Mouse (Mus musculus): ENCODE measurements around the gene Gast. TPM values are rescaled to one million over a fixed set of nuclear protein-coding genes. Genes with fewer than 3 reads are reported as not detected.

The Gast gene
- 0.68 and 0.79 TPM in 2 replicates for polyA plus RNA-seq (2014; fragmentation: Nextera tagmentation; extraction: Ambion mirVana)

GRCm38 (mm10) chr11:100333944-100334457 is at the start of gene Gast:
Gast (plus strand) TSS chr11:100334407.
- no peak for ATAC-seq (ENCODE audit: low FRiP score)
- Histone ChIP-seq H3K9ac (ENCODE audit: low read length) (no peak within 1 kb of the TSS), H3K4me2 (no peak within 1 kb of the TSS), H3K36me3 (ENCODE audit: control insufficient read depth, insufficient read depth, low read length) (no peaks in the 10 kb centered on the region), H3K4me1 (ENCODE audit: control insufficient read depth, insufficient read depth, low read length) (peaks cover 2% of the 10 kb centered on the region; the same call in 1 of the 2 replicates), H3K4me3 (ENCODE audit: low read depth, low read length) (no peak within 1 kb of the TSS), H3K9me3 (ENCODE audit: control insufficient read depth, low read length) (no peaks in the 10 kb centered on the region), H3K27me3 (ENCODE audit: control insufficient read depth, insufficient read depth, low read length) (no peaks in the 10 kb centered on the region), H3K27ac (ENCODE audit: low read depth, low read length) (0 out of 2 replicates have a peak within 1 kb of the TSS, but pooled peaks have one; percentile 6)
- no peak for DNase-seq (ENCODE audit: low spot score, missing footprints)
- 87% methylated on average over 6 of the region's 6 CpGs for WGBS

GRCm38 (mm10) chr11:100284988-100285387 is 49.2 kb upstream of the Gast start:
- ATAC-seq (ENCODE audit: low FRiP score) (no peak), DNase-seq (ENCODE audit: low spot score, missing footprints) (no peak)
- H3K27me3 ChIP-seq (ENCODE audit: control insufficient read depth, insufficient read depth, low read length) = no peaks in the 10 kb centered on the region
- no peak overlapping the region for H3K9ac ChIP-seq (ENCODE audit: low read length)
- 86% methylated on average over 4 of the region's 4 CpGs for WGBS
- H3K4me3 ChIP-seq (ENCODE audit: low read depth, low read length) = no peak overlapping the region
- no peak overlapping the region for H3K4me2 ChIP-seq
- H3K27ac ChIP-seq (ENCODE audit: low read depth, low read length) = no peak overlapping the region
- H3K4me1 ChIP-seq (ENCODE audit: control insufficient read depth, insufficient read depth, low read length) = no peaks in the 10 kb centered on the region
- H3K9me3 ChIP-seq (ENCODE audit: control insufficient read depth, low read length) = no peaks in the 10 kb centered on the region
- H3K36me3 ChIP-seq (ENCODE audit: control insufficient read depth, insufficient read depth, low read length) = no peaks in the 10 kb centered on the region

GRCm38 (mm10) chr11:100287024-100287423 is 47.2 kb upstream of the Gast start:
- Histone ChIP-seq H3K4me3 (ENCODE audit: low read depth, low read length) (no peak overlapping the region), H3K36me3 (ENCODE audit: control insufficient read depth, insufficient read depth, low read length) (no peaks in the 10 kb centered on the region), H3K4me2 (no peak overlapping the region), H3K27me3 (ENCODE audit: control insufficient read depth, insufficient read depth, low read length) (no peaks in the 10 kb centered on the region), H3K4me1 (ENCODE audit: control insufficient read depth, insufficient read depth, low read length) (no peaks in the 10 kb centered on the region), H3K27ac (ENCODE audit: low read depth, low read length) (no peak overlapping the region), H3K9ac (ENCODE audit: low read length) (no peak overlapping the region), H3K9me3 (ENCODE audit: control insufficient read depth, low read length) (no peaks in the 10 kb centered on the region)
- WGBS = 33% methylated on average over 10 of the region's 10 CpGs
- DNase-seq (ENCODE audit: low spot score, missing footprints) (no peak), ATAC-seq (ENCODE audit: low FRiP score) (no peak)

- Histone ChIP-seq H3K9me3 (ENCODE audit: control insufficient read depth, low read length) (no peaks in the 10 kb centered on the region), H3K27me3 (ENCODE audit: control insufficient read depth, insufficient read depth, low read length) (no peaks in the 10 kb centered on the region), H3K9ac (ENCODE audit: low read length) (no peak overlapping the region), H3K4me3 (ENCODE audit: low read depth, low read length) (no peak overlapping the region), H3K4me2 (no peak overlapping the region), H3K4me1 (ENCODE audit: control insufficient read depth, insufficient read depth, low read length) (no peaks in the 10 kb centered on the region), H3K27ac (ENCODE audit: low read depth, low read length) (no peak overlapping the region), H3K36me3 (ENCODE audit: control insufficient read depth, insufficient read depth, low read length) (no peaks in the 10 kb centered on the region)
- 91% methylated on average over 6 of the region's 6 CpGs for WGBS
- ATAC-seq (ENCODE audit: low FRiP score) (no peak), DNase-seq (ENCODE audit: low spot score, missing footprints) (no peak)
Measured at GRCm38 (mm10) chr11:100288942-100289341, 45.3 kb upstream of the Gast start.

GRCm38 (mm10) chr11:100290235-100290634 is 44.0 kb upstream of the Gast start:
- Histone ChIP-seq H3K9ac (ENCODE audit: low read length) (no peak overlapping the region), H3K36me3 (ENCODE audit: control insufficient read depth, insufficient read depth, low read length) (no peaks in the 10 kb centered on the region), H3K4me3 (ENCODE audit: low read depth, low read length) (no peak overlapping the region), H3K4me1 (ENCODE audit: control insufficient read depth, insufficient read depth, low read length) (no peaks in the 10 kb centered on the region), H3K27ac (ENCODE audit: low read depth, low read length) (no peak overlapping the region), H3K4me2 (no peak overlapping the region), H3K9me3 (ENCODE audit: control insufficient read depth, low read length) (no peaks in the 10 kb centered on the region), H3K27me3 (ENCODE audit: control insufficient read depth, insufficient read depth, low read length) (no peaks in the 10 kb centered on the region)
- no peak for ATAC-seq (ENCODE audit: low FRiP score)
- 43% methylated on average over 5 of the region's 5 CpGs for WGBS
- no peak for DNase-seq (ENCODE audit: low spot score, missing footprints)

GRCm38 (mm10) chr11:100292884-100293283 is 41.3 kb upstream of the Gast start:
- Histone ChIP-seq H3K27me3 (ENCODE audit: control insufficient read depth, insufficient read depth, low read length) (no peaks in the 10 kb centered on the region), H3K4me1 (ENCODE audit: control insufficient read depth, insufficient read depth, low read length) (no peaks in the 10 kb centered on the region), H3K27ac (ENCODE audit: low read depth, low read length) (no peak overlapping the region), H3K4me2 (no peak overlapping the region), H3K9me3 (ENCODE audit: control insufficient read depth, low read length) (no peaks in the 10 kb centered on the region), H3K36me3 (ENCODE audit: control insufficient read depth, insufficient read depth, low read length) (no peaks in the 10 kb centered on the region), H3K9ac (ENCODE audit: low read length) (no peak overlapping the region), H3K4me3 (ENCODE audit: low read depth, low read length) (no peak overlapping the region)
- WGBS = 58% methylated on average over 6 of the region's 6 CpGs
- no peak for DNase-seq (ENCODE audit: low spot score, missing footprints)
- no peak for ATAC-seq (ENCODE audit: low FRiP score)

GRCm38 (mm10) chr11:100295308-100295707 is 38.9 kb upstream of the Gast start:
- Histone ChIP-seq H3K9me3 (ENCODE audit: control insufficient read depth, low read length) (no peaks in the 10 kb centered on the region), H3K4me2 (no peak overlapping the region), H3K9ac (ENCODE audit: low read length) (no peak overlapping the region), H3K27me3 (ENCODE audit: control insufficient read depth, insufficient read depth, low read length) (no peaks in the 10 kb centered on the region), H3K27ac (ENCODE audit: low read depth, low read length) (no peak overlapping the region), H3K4me1 (ENCODE audit: control insufficient read depth, insufficient read depth, low read length) (no peaks in the 10 kb centered on the region), H3K4me3 (ENCODE audit: low read depth, low read length) (no peak overlapping the region), H3K36me3 (ENCODE audit: control insufficient read depth, insufficient read depth, low read length) (no peaks in the 10 kb centered on the region)
- DNase-seq (ENCODE audit: low spot score, missing footprints) (peak; percentile 98), ATAC-seq (ENCODE audit: low FRiP score) (peak; percentile 40; the same call in 1 of the 2 replicates)
- 5% methylated on average over 10 of the region's 10 CpGs for WGBS

- ATAC-seq (ENCODE audit: low FRiP score) (no peak), DNase-seq (ENCODE audit: low spot score, missing footprints) (peak; percentile 87)
- no peak overlapping the region for H3K9ac ChIP-seq (ENCODE audit: low read length)
- no peak overlapping the region for H3K27ac ChIP-seq (ENCODE audit: low read depth, low read length)
- no peak overlapping the region for H3K4me3 ChIP-seq (ENCODE audit: low read depth, low read length)
- no peaks in the 10 kb centered on the region for H3K4me1 ChIP-seq (ENCODE audit: control insufficient read depth, insufficient read depth, low read length)
- H3K27me3 ChIP-seq (ENCODE audit: control insufficient read depth, insufficient read depth, low read length) = no peaks in the 10 kb centered on the region
- H3K36me3 ChIP-seq (ENCODE audit: control insufficient read depth, insufficient read depth, low read length) = no peaks in the 10 kb centered on the region
- WGBS = 42% methylated on average over 5 of the region's 5 CpGs
- H3K9me3 ChIP-seq (ENCODE audit: control insufficient read depth, low read length) = no peaks in the 10 kb centered on the region
- H3K4me2 ChIP-seq = no peak overlapping the region
Measured at GRCm38 (mm10) chr11:100297801-100298200, 36.4 kb upstream of the Gast start.

- Histone ChIP-seq H3K27ac (ENCODE audit: low read depth, low read length) (no peak overlapping the region), H3K4me1 (ENCODE audit: control insufficient read depth, insufficient read depth, low read length) (no peaks in the 10 kb centered on the region), H3K9ac (ENCODE audit: low read length) (no peak overlapping the region; the same call in 1 of the 2 replicates), H3K36me3 (ENCODE audit: control insufficient read depth, insufficient read depth, low read length) (no peaks in the 10 kb centered on the region), H3K4me2 (no peak overlapping the region), H3K4me3 (ENCODE audit: low read depth, low read length) (no peak overlapping the region), H3K27me3 (ENCODE audit: control insufficient read depth, insufficient read depth, low read length) (no peaks in the 10 kb centered on the region), H3K9me3 (ENCODE audit: control insufficient read depth, low read length) (no peaks in the 10 kb centered on the region)
- peak; percentile 99 for DNase-seq (ENCODE audit: low spot score, missing footprints)
- ATAC-seq (ENCODE audit: low FRiP score) = peak; percentile 31; the same call in 1 of the 2 replicates
- 20% methylated on average over 18 of the region's 18 CpGs for WGBS
Measured at GRCm38 (mm10) chr11:100298274-100299036, 35.8 kb upstream of the Gast start.

Measured in midbrain, embryonic 11.5 days (tissue).